Mouse (Mus musculus) kidney, embryonic 15.5 days (tissue): ENCODE data around the gene Lsmem1. TPM values are rescaled to one million over a fixed set of nuclear protein-coding genes. Genes with fewer than 3 reads are reported as not detected.
A peak's percentile ranks its signal among the peaks of the same experiment; 100 is the strongest.

Experiments used
- ATAC-seq: fragments of 200-750 bp; cut with Nextera tagmentation; replicated peaks from 2 replicates; pipeline ENCODE4 v1.8.0; 2017; ENCODE audit warnings: moderate TSS enrichment; ENCODE audit not compliant: low FRiP score
- H3K27ac ChIP-seq: fragments of 300-500 bp; sonication (generic); 2 replicates; pipeline ENCODE4 v1.5.1; 2015; ENCODE audit warnings: mild to moderate bottlenecking, inconsistent platforms
- H3K27me3 ChIP-seq: fragments of 300-500 bp; sonication (generic); 2 replicates; pipeline ENCODE4 v1.6.1; 2015; ENCODE audit warnings: inconsistent platforms
- H3K36me3 ChIP-seq: fragments of 300-500 bp; sonication (generic); 2 replicates; pipeline ENCODE4 v1.6.1; 2015; ENCODE audit warnings: inconsistent platforms
- H3K4me1 ChIP-seq: fragments of 300-500 bp; sonication (generic); 2 replicates; pipeline ENCODE4 v1.6.1; 2015; ENCODE audit warnings: inconsistent platforms
- H3K4me2 ChIP-seq: fragments of 300-500 bp; sonication (generic); 2 replicates; pipeline ENCODE4 v1.6.1; 2015; ENCODE audit warnings: moderate library complexity, mild to moderate bottlenecking, inconsistent platforms
- H3K4me3 ChIP-seq: fragments of 300-500 bp; sonication (generic); replicated peaks from 2 replicates; pipeline ENCODE4 v1.5.1; 2015; ENCODE audit warnings: mild to moderate bottlenecking, inconsistent platforms
- H3K9ac ChIP-seq: fragments of 300-500 bp; sonication (generic); 2 replicates; pipeline ENCODE4 v1.6.1; 2015; ENCODE audit warnings: mild to moderate bottlenecking, inconsistent platforms
- H3K9me3 ChIP-seq: fragments of 300-500 bp; sonication (generic); replicated peaks from 2 replicates; pipeline ENCODE4 v1.6.1; 2016; ENCODE audit warnings: inconsistent platforms
- WGBS: fragments of 180-500 bp; shearing (Covaris S2); methylation state at CpG from one replicate; pipeline ENCODE4 v1.1.7; 2015; ENCODE audit warnings: mixed read lengths; 5-methylcytosine and 5-hydroxymethylcytosine counted together
- polyA plus RNA-seq: library from polyadenylated mRNA; unstranded; fragments of >200 nt; fragmentation: Nextera tagmentation; extraction: Ambion mirVana; gene quantifications from 2 replicates; pipeline ENCODE4 v1.2.1, GENCODE M21; 2015

Lsmem1 gene
- polyA plus RNA-seq, 1 experiment from 2014 or later, result 0.17 TPM

GRCm38 (mm10) chr12:40164621-40165020 lies 34.7 kb downstream of the Lsmem1 start:
- 5% methylated on average over 2 of the region's 2 CpGs for WGBS
- Histone ChIP-seq H3K4me2 (no peak overlapping the region), H3K4me1 (no peaks in the 10 kb centered on the region), H3K27me3 (no peaks in the 10 kb centered on the region), H3K4me3 (no peak overlapping the region), H3K36me3 (no peaks in the 10 kb centered on the region), H3K9ac (no peak overlapping the region), H3K27ac (no peak overlapping the region), H3K9me3 (no peaks in the 10 kb centered on the region)
- peak; percentile 71; the same call in 1 of the 2 replicates for ATAC-seq

- H3K9ac ChIP-seq, result no peak overlapping the region
- no peaks in the 10 kb centered on the region for H3K9me3 ChIP-seq
- no peak for ATAC-seq
- H3K36me3 ChIP-seq, result no peaks in the 10 kb centered on the region
- no peak overlapping the region for H3K4me3 ChIP-seq
- H3K4me1 ChIP-seq, result no peaks in the 10 kb centered on the region
- WGBS, result 74% methylated on average over 2 of the region's 2 CpGs
- H3K27ac ChIP-seq, result no peak overlapping the region
- no peak overlapping the region for H3K4me2 ChIP-seq
- no peaks in the 10 kb centered on the region for H3K27me3 ChIP-seq
Measured at GRCm38 (mm10) chr12:40160777-40161176, 38.5 kb downstream of the Lsmem1 start.

GRCm38 (mm10) chr12:40154188-40154587 lies 45.1 kb downstream of the Lsmem1 start:
- H3K9ac ChIP-seq, result no peak overlapping the region
- H3K4me1 ChIP-seq, result no peaks in the 10 kb centered on the region
- ATAC-seq, result no peak
- H3K27ac ChIP-seq, result no peak overlapping the region
- H3K4me2 ChIP-seq, result no peak overlapping the region
- no peaks in the 10 kb centered on the region for H3K9me3 ChIP-seq
- no peaks in the 10 kb centered on the region for H3K27me3 ChIP-seq
- H3K36me3 ChIP-seq, result no peaks in the 10 kb centered on the region
- WGBS, result 90% methylated on average over 6 of the region's 6 CpGs
- no peak overlapping the region for H3K4me3 ChIP-seq

DNA sequence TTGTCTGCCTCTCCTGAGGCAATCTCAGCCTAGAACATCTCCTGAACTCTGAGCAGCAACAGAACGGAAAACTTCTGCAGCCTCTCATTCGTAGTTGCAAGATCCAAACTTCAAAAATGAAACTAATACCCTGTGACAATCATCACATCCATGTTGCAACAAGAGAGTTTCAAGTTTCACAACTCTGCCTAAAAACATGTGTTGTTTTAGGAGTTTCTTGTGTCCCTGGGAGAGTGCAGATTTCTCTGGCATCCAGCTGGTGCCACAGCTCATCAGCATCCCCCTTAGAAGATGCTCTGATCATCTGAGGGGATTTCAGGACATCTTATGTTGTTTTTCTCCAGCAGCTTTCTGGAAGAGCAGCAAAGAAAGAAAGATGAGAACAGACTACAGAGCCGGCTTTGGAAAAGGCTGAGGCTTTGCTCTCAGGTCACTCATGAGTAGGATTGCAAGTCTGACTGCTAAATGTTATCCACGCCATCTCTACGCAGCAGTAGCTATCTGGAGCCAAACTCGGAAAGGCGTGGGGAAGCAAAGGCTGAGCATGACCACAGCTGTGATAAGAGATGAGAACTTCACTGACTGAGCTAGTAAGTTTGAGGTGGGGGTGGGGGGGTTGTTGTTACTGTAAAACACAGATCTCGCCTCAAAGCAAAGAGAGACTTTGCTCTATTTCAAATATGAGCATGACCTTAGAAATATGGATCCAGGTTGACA lies 46.8 kb downstream of the Lsmem1 start:
- Histone ChIP-seq H3K9me3 (no peaks in the 10 kb centered on the region), H3K4me3 (no peak overlapping the region), H3K27ac (no peak overlapping the region), H3K4me1 (no peaks in the 10 kb centered on the region), H3K27me3 (no peaks in the 10 kb centered on the region), H3K4me2 (no peak overlapping the region), H3K36me3 (no peaks in the 10 kb centered on the region), H3K9ac (no peak overlapping the region)
- 73% methylated on average over 8 of the region's 8 CpGs for WGBS
- ATAC-seq, result no peak

DNA sequence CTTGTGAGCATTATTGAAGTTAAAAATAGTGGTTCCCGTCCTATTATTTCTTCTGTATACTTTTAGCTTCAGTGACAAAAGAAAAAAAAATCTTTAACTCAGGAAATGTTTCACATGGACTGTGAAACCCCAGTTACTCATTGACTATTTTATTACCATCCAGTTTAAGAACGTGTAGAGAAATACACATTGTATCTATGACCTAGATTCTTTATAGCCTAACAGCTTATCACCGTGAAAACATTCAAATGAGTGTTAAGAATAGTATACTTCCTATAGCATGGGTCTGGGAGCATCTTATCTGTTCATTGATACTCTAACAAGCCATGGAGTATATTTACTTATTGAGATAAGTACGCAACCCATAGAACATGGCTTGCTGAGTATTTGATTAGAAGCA lies 52.0 kb downstream of the Lsmem1 start:
- Histone ChIP-seq H3K4me3 (no peak overlapping the region), H3K4me1 (0 out of 2 replicates have a peak, but pooled peaks cover 3% of the 10 kb centered on the region), H3K9ac (no peak overlapping the region), H3K9me3 (no peaks in the 10 kb centered on the region), H3K36me3 (no peaks in the 10 kb centered on the region), H3K27me3 (no peaks in the 10 kb centered on the region), H3K4me2 (no peak overlapping the region), H3K27ac (no peak overlapping the region)
- ATAC-seq, result peak; percentile 62; the same call in 1 of the 2 replicates
- 63% methylated on average over 4 of the region's 4 CpGs for WGBS

GRCm38 (mm10) chr12:40146510-40146909 lies 52.8 kb downstream of the Lsmem1 start:
- Histone ChIP-seq H3K27ac (no peak overlapping the region), H3K4me3 (no peak overlapping the region), H3K4me1 (0 out of 2 replicates have a peak, but pooled peaks cover 3% of the 10 kb centered on the region), H3K4me2 (no peak overlapping the region), H3K9me3 (no peaks in the 10 kb centered on the region), H3K27me3 (no peaks in the 10 kb centered on the region), H3K36me3 (no peaks in the 10 kb centered on the region), H3K9ac (no peak overlapping the region)
- no peak for ATAC-seq
- 59% methylated on average over 5 of the region's 5 CpGs for WGBS

GRCm38 (mm10) chr12:40140706-40141105 lies 58.6 kb downstream of the Lsmem1 start:
- H3K4me2 ChIP-seq, result no peak overlapping the region
- no peak overlapping the region for H3K4me3 ChIP-seq
- H3K27ac ChIP-seq, result no peak overlapping the region
- no peak for ATAC-seq
- H3K4me1 ChIP-seq, result no peaks in the 10 kb centered on the region; the same call in 1 of the 2 replicates
- 68% methylated on average over 5 of the region's 5 CpGs for whole genome bisulfite sequencing
- no peaks in the 10 kb centered on the region for H3K27me3 ChIP-seq
- no peaks in the 10 kb centered on the region for H3K36me3 ChIP-seq
- no peaks in the 10 kb centered on the region for H3K9me3 ChIP-seq
- no peak overlapping the region for H3K9ac ChIP-seq

GRCm38 (mm10) chr12:40139484-40140245 lies 59.6 kb downstream of the Lsmem1 start:
- peak; percentile 66; the same call in 1 of the 2 replicates for ATAC-seq
- Histone ChIP-seq H3K4me3 (no peak overlapping the region), H3K9ac (no peak overlapping the region), H3K4me2 (no peak overlapping the region), H3K27ac (peak overlapping the region; percentile 65; the same call in 1 of the 2 replicates), H3K9me3 (no peaks in the 10 kb centered on the region), H3K36me3 (no peaks in the 10 kb centered on the region), H3K27me3 (no peaks in the 10 kb centered on the region), H3K4me1 (no peaks in the 10 kb centered on the region; the same call in 1 of the 2 replicates)
- 70% methylated on average over 8 of the region's 8 CpGs for WGBS

GRCm38 (mm10) chr12:40134529-40134928 lies 64.8 kb downstream of the Lsmem1 start:
- no peaks in the 10 kb centered on the region for H3K9me3 ChIP-seq
- peaks cover 18% of the 10 kb centered on the region for H3K4me1 ChIP-seq
- 44% methylated on average over 11 of the region's 11 CpGs for WGBS
- no peaks in the 10 kb centered on the region for H3K36me3 ChIP-seq
- ATAC-seq, result peak; percentile 13; the same call in 1 of the 2 replicates
- peak overlapping the region; percentile 79 for H3K4me2 ChIP-seq
- H3K9ac ChIP-seq, result no peak overlapping the region
- H3K27me3 ChIP-seq, result peaks cover 32% of the 10 kb centered on the region
- no peak overlapping the region for H3K27ac ChIP-seq
- peak overlapping the region; percentile 48 for H3K4me3 ChIP-seq

DNA sequence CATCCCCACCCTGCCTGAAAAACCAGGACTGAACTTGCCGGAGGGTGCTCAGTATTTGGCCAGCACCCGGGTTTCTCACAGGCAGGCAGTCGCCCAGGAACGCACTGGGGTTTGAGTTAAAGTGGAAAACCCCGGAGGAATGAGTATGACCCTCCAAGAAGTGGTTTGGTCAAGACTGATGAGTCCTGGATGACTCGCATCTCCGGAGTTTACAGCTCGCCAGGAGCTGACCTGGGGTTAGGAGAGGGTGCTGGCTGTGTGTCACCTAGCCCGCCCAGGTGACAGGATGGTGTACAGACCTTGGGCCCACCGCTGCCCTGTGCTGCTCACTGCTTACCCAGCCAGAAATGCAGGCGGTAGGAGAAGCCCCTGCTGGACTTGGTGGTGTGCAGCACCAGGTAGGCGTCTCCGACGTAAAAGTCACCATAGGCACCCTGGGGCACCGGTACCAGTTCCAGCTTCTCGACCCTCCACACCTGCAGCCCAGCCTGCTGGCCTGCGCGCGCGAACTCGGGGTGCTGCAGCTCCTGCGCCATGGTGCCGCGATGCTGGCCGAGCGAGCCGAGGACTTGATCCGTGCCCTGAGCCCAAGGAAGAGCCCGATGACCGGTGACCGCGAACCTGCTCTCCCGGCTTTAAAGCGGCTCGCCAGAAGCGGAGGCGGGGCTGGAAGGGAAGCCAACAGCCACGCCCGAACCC lies 65.6 kb downstream of the Lsmem1 start, which contains the start of gene Scin:
TSS of gene Scin (minus strand) at position 656 of the 699 bp plus-strand sequence.
- H3K4me2 ChIP-seq, result peak within 1 kb of the TSS; percentile 79
- peaks cover 18% of the 10 kb centered on the region for H3K4me1 ChIP-seq
- no peaks in the 10 kb centered on the region for H3K36me3 ChIP-seq
- H3K9ac ChIP-seq, result peak within 1 kb of the TSS; percentile 40
- 1% methylated on average over 39 of the region's 39 CpGs for WGBS
- no peaks in the 10 kb centered on the region for H3K9me3 ChIP-seq
- peak within 1 kb of the TSS; percentile 48 for H3K4me3 ChIP-seq
- peaks cover 32% of the 10 kb centered on the region for H3K27me3 ChIP-seq
- no peak within 1 kb of the TSS for H3K27ac ChIP-seq
- ATAC-seq, result peak; percentile 83

GRCm38 (mm10) chr12:40133194-40133572 lies 66.1 kb downstream of the Lsmem1 start:
- no peaks in the 10 kb centered on the region for H3K36me3 ChIP-seq
- peak overlapping the region; percentile 79 for H3K4me2 ChIP-seq
- no peaks in the 10 kb centered on the region for H3K9me3 ChIP-seq
- H3K27me3 ChIP-seq, result peaks cover 32% of the 10 kb centered on the region
- whole genome bisulfite sequencing, result 21% methylated on average over 10 of the region's 10 CpGs
- no peak for ATAC-seq
- peak overlapping the region; percentile 40 for H3K9ac ChIP-seq
- peak overlapping the region; percentile 48 for H3K4me3 ChIP-seq
- peaks cover 18% of the 10 kb centered on the region for H3K4me1 ChIP-seq
- H3K27ac ChIP-seq, result no peak overlapping the region
